23 mouse cellular contexts compared by ENCODE assay signal in the genomic region with DNA sequence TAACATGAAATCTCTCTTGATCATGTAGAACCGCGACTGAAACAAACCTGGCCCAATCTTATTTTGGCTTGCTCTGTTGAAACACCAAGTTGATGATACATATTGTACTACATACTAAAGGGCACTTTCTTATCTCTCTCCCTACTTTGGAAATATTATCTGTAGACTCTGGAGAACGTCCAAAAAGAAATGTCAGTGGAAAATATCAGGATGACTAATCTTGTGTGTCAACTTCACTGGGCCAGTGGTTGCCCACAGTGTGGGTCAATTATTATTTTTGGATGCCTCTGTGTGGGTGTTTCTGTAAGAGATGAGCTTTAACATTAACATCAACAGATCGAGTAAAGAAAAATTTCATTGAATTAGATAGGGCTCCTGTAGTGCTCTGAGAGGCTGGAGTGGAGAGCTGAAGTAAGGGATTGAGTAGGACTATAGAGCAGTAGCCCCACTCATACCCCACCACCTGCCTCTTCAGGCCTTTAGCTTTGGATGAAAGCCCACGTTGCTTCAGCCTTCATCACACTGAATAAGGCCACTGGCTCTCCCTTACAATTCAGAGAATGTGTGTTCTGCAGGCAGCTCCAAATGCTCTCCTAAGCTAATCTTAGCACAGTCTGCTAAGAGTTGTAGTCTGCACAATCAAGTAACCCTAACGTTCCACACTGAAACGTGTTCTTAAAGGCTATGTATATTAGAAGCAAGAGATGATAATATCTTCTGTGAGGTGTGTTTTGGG. TPM values are rescaled to one million over a fixed set of nuclear protein-coding genes. Genes with fewer than 3 reads are reported as not detected.
DNase-seq lines count a peak whose midpoint lies in the region; ATAC-seq and TF ChIP-seq lines count a peak whose summit lies in the region.
"Had no signal": no experiment of that assay in that cellular context is flagged by ENCODE, and none has a peak within 500 bp of the region (broad histone marks: within the 10 kb centered on the region; RNA-seq: fewer than 3 reads in every experiment).

No protein-coding gene starts in this region.

- peaks cover 10% of the 10 kb centered on the region for H3K36me3 ChIP-seq in heart, adult 2 months (ENCODE audit: control insufficient read depth, insufficient read depth, low read length)
- H3K36me3 ChIP-seq in heart, embryonic 16.5 days (ENCODE audit: control insufficient read depth, insufficient read depth), result no peaks in the 10 kb centered on the region
- H3K36me3 ChIP-seq: embryonic facial prominence, embryonic 12.5 days; forebrain, embryonic 12.5 days; heart, embryonic 10.5 days; hindbrain, embryonic 13.5 days had no signal

- H3K9ac ChIP-seq in heart, adult 2 months (ENCODE audit: low read depth, low read length), result no peak overlapping the region
- no peak overlapping the region for H3K9ac ChIP-seq in heart, embryonic 16.5 days (ENCODE audit: low read length)
- H3K9ac ChIP-seq: embryonic facial prominence, embryonic 12.5 days; forebrain, embryonic 12.5 days; hindbrain, embryonic 13.5 days had no signal

- H3K4me3 ChIP-seq in heart, adult 2 months, result no peak overlapping the region
- H3K4me3 ChIP-seq in heart, embryonic 16.5 days (ENCODE audit: low read length), result no peak overlapping the region
- H3K4me3 ChIP-seq in layer of hippocampus, adult 2 months, result no peak overlapping the region
- H3K4me3 ChIP-seq: embryonic facial prominence, embryonic 12.5 days; forebrain, embryonic 12.5 days; heart, embryonic 10.5 days; hindbrain, embryonic 13.5 days had no signal

- peak; percentile 75 for ATAC-seq in heart, embryonic 16.5 days (replicated peaks; ENCODE audit: extremely low read depth, insufficient read depth, low FRiP score)
- ATAC-seq: forebrain, embryonic 16.5 days; hindbrain, postnatal 0 days had no signal

- no peaks in the 10 kb centered on the region for H3K27me3 ChIP-seq in heart, adult 2 months (ENCODE audit: control insufficient read depth, insufficient read depth, low read length)
- no peaks in the 10 kb centered on the region for H3K27me3 ChIP-seq in heart, embryonic 16.5 days (ENCODE audit: control insufficient read depth, insufficient read depth, low read length)
- H3K27me3 ChIP-seq: CH12.LX; embryonic facial prominence, embryonic 12.5 days; forebrain, embryonic 12.5 days; hindbrain, embryonic 13.5 days had no signal

- no peak overlapping the region for H3K27ac ChIP-seq in heart, adult 2 months
- H3K27ac ChIP-seq in heart, embryonic 16.5 days (ENCODE audit: low read length), result peak overlapping the region; percentile 79
- no peak overlapping the region for H3K27ac ChIP-seq in layer of hippocampus, adult 2 months
- H3K27ac ChIP-seq: embryonic facial prominence, embryonic 12.5 days; forebrain, embryonic 12.5 days; heart, embryonic 10.5 days; hindbrain, embryonic 13.5 days; hindbrain, postnatal 0 days; kidney, postnatal 0 days had no signal

- H3K4me1 ChIP-seq in heart, adult 2 months (ENCODE audit: control insufficient read depth, insufficient read depth, low read length), result peaks cover 4% of the 10 kb centered on the region
- H3K4me1 ChIP-seq in heart, embryonic 16.5 days (ENCODE audit: control insufficient read depth, insufficient read depth, low read length), result peaks cover 22% of the 10 kb centered on the region
- H3K4me1 ChIP-seq: embryonic facial prominence, embryonic 12.5 days; forebrain, embryonic 12.5 days; hindbrain, embryonic 13.5 days had no signal

- WGBS in heart, adult 2 months, result 50% methylated on average over 7 of the region's 7 CpGs
- 42% methylated on average over 7 of the region's 7 CpGs for WGBS in heart, embryonic 16.5 days

- DNase-seq in heart, adult 11 months, result peak; percentile 76
- no peak for DNase-seq in heart, adult 2 months
- DNase-seq in heart, postnatal 10 days, result no peak
- DNase-seq in 416B (ENCODE audit: low read depth), result peak; percentile 73
- DNase-seq in NIH3T3 (ENCODE audit: low read depth), result peak; percentile 41
- no peak for DNase-seq in right cerebral cortex, postnatal 4 days
- DNase-seq in layer of hippocampus, adult 2 months (ENCODE audit: low spot score in 2 of 2), result no peak
- DNase-seq: adrenal gland, adult 8-10 months; cerebellum, adult 11-12 months; cerebellum, adult 9-10 months; cerebellum, postnatal 25 days; gastrocnemius, postnatal 36 days; kidney, adult 11 months; kidney, adult 9 months had no signal

- H3K9me3 ChIP-seq in heart, embryonic 16.5 days (replicated peaks; ENCODE audit: control insufficient read depth, low read length), result no peaks in the 10 kb centered on the region
- H3K9me3 ChIP-seq: embryonic facial prominence, embryonic 12.5 days; forebrain, embryonic 12.5 days; heart, embryonic 10.5 days; hindbrain, embryonic 13.5 days had no signal

- H3K4me2 ChIP-seq in heart, embryonic 16.5 days (ENCODE audit: low read depth, low read length), result no peak overlapping the region
- H3K4me2 ChIP-seq: embryonic facial prominence, embryonic 12.5 days; forebrain, embryonic 12.5 days; hindbrain, embryonic 13.5 days had no signal

- no peaks in the 10 kb centered on the region for H3K79me2 ChIP-seq in heart, adult 2 months (replicated peaks; ENCODE audit: control insufficient read depth, insufficient read depth, low read length)

- TF ChIP-seq CTCF in heart, adult 2 months (IDR thresholded peaks at IDR 0.05), result no peak
- no peak for TF ChIP-seq CTCF in layer of hippocampus, adult 2 months (conservative IDR thresholded peaks at IDR 0.05)

- no peak for TF ChIP-seq EP300 in heart, adult 2 months (IDR thresholded peaks at IDR 0.05; ENCODE audit: insufficient read depth, low read depth, low read length)

- intact Hi-C loops in heart, adult 2 months (cut with DNase I), result no loop called here
- intact Hi-C loops in heart, postnatal 10 days (cut with DNase I), result no loop called here

- TF ChIP-seq POLR2A in heart, adult 2 months (IDR thresholded peaks at IDR 0.05; ENCODE audit: insufficient read depth, low read depth, low read length), result no peak

RNA-seq across cellular contexts. Expression of a gene that starts 38.3 kb away (rescaled TPM):
- total RNA-seq in heart, adult 2 months (2021), result 10 to 100 TPM in 1 of 2 experiments, 1 to 10 TPM in 1; 9.6 to 17.5 TPM
- 5.7 and 9.2 TPM in 2 replicates for polyA plus RNA-seq in heart, adult 2 months (2012; rRNA removed)
- polyA plus RNA-seq in heart, embryonic 16.5 days (2015; fragmentation: Nextera tagmentation; extraction: Ambion mirVana), result 6.3 and 7.7 TPM in 2 replicates
- total RNA-seq in heart, postnatal 10 days (2021), result 10 to 100 TPM; 42.7 to 49.2 TPM
- 1 to 10 TPM; 8.7 to 8.9 TPM for total RNA-seq in layer of hippocampus, adult 2 months (2021)
- total RNA-seq: CH12.LX had no signal

Comparison
In these comparisons a context has a peak if more than half of its experiments do, and no peak if none do; other contexts are left out.
1. DNase-seq: peak in heart, adult 11 months (single experiment), 416B (single experiment) and NIH3T3 (single experiment); none in heart, adult 2 months (0 of 2), heart, postnatal 10 days (0 of 2), right cerebral cortex, postnatal 4 days (single experiment) and layer of hippocampus, adult 2 months (0 of 2).